Mouse (Mus musculus) gastrocnemius, postnatal 25 days (tissue): ENCODE measurements around the gene Fam83b. TPM values are rescaled to one million over a fixed set of nuclear protein-coding genes. Genes with fewer than 3 reads are reported as not detected.

ENCODE experiments used
- DNase-seq: peaks from one replicate; pipeline ENCODE4 v3.0.0; 2022
- total RNA-seq, 2 experiments: library from RNA; stranded (reverse); gene quantifications; 1 replicate in 1 of 2; 2 replicates in 1 of 2; pipeline ENCODE4 v1.2.3; 2021

The Fam83b gene
- total RNA-seq, 2 experiments from 2014 or later = not detected

DNA sequence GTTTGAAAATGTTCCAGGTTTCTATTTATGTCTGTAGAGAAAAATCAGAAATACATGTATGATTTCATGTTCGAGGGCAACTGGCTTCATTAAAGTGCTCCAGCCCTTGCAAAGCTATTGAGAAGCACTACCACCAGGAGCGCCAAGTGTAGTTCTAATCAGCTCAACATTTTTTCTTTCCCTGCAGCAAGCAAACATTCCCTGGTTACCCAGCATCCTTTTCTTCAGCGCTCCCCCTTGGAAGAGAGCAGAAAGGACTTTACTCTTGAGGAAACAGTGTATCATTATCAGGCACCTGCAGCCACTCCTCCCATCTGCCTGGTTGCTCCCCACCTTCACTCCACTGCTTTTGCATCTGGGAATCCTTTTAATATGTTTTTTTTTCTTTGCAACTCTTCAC is 45.3 kb downstream of the Fam83b start:
- DNase-seq = no peak

DNA sequence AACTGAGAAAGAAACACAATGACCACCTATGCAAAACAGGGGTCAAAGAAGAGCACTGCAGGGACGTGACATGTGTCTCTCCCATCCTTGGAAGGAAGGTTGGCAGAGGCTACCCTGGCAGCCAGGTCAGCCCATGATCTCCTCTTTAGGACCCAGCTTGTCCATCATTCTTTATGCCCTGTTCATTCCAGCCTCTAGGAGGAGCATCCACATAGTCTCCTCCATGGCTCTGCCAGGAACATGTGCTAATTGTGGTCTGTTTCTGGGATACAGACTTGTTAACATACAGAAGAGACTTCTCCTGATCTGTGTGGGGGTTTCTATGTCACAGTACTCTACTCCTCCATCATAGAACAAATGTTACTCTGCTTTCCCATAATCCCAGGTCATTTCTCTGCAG is 48.3 kb downstream of the Fam83b start:
- no peak for DNase-seq

DNA sequence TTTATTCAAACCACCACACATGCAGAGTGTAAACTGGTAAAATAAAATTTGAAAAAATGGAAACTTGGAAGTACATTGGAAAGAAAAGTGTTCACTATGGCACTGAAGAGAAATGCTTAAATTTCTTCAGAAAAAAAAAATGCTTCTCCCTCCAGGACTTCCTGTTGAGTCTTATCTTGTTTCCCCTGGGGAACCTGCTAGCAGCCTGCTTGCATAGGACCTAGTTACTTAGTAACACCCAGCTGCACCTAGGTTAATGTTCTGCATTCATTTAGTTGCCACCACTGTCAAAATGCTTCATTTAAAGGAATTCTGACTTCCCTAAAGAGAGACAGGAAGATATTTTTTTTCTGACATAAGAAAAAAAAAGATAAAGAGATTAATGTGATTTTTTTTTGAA is 61.3 kb downstream of the Fam83b start:
- no peak for DNase-seq

DNA sequence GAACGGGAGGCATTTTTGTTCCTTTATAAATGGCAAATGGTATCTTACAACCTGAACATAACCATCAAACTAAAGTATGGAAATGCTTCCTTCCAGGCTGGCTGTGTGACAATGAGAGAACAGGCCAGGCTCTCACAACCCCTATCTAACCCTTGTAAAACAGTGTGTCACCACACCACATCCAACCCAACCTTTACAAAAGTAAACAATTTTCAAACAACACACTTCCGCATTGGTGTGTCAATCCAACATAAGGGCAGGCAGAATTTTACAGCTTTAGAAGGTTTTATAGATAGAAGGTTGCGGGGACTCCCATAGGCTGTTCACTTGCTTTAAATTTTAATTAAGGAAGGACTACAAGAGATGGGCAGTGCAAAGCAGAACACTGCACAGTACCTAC is 77.2 kb downstream of the Fam83b start:
- no peak for DNase-seq

DNA sequence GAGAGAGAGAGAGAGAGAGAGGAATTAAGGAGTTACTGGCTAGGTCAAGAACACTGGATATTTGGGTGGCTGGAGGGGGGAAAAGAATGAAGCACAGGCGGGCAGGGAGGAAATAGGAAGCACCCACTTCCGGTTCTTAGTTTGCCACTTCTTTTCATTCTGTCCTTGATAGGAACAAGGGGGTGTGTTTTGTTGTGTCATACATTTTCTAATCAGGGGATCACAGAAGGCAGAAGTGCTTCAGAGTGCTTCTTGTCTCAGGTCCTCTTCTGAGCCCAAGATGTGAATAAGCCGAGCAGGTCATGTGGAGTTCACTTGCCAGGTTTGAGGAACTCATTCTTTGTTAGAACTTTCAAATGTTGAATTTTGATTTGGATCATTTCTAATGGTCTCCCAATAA is 86.8 kb downstream of the Fam83b start:
- DNase-seq = no peak

DNA sequence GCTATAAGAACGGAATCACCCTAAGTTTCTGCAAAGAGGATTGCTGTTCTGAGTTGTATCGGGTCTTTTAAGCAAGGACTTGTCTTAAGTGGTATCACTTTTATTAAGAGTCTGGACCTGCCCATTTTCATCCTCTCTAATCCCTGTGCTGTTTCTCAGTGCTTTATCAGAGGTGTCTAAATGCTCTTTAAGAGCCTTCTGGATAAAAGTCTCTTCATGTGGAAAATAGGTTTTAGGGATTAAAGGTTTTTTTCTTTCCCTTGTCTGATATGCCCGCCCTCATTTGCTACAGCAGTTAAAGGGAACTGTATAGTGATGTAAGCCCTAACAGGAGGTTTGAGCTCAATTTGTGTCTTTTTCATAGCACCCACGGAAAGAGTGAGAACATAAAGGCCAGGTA is 97.4 kb downstream of the Fam83b start:
- DNase-seq = no peak

DNA sequence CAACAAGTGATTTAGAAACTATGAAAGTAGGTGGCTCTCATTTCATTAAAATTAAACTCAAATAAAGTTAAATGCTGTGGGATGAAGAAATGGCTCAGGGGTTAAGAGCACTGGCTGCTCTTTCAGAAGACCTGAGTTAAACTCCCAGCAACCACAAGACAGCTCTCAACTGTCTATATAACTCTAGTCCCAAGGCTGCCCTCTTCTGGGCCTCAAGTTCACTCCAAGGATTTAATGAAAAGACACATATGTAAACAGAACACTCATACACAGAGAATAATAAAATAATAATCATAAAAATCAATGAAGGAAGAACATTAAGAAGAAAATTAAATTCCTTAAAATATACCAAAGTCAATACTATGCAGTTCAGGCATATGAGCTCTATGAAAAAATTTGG is 105.4 kb downstream of the Fam83b start:
- no peak for DNase-seq

DNA sequence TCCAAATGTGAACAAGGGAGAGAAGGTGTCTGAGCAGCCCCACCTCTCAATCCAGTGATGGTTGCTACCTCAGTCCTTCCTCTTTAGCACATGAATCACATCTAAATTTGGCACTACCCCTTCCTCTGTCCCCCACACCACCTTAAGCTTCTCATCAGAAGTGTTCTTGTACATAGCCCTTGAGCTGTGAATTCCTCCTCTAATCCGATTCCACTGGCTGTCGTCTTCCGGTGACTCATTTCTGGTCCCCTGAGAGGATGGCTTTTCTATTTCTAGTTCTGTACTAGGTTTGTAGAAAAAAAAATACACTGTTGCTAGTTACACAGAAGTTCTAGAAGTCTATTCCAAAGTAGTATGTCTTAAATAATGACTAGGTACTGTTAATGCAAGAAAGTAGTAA is 111.2 kb downstream of the Fam83b start:
- DNase-seq = no peak

Other genes starting within 250 kb of the Fam83b start
- not detected for gene Hcrtr2, start 243.3 kb downstream of the Fam83b start, total RNA-seq